Mouse (Mus musculus): ENCODE results near the gene Trmt10a.

GRCm38 (mm10) chr3:138114106-138114505 lies 29.1 kb upstream of the Trmt10a start:
- TF ChIP-seq GATA1 (IDR thresholded peaks at IDR 0.05; ENCODE audit: borderline replicate concordance, low read length), result no peak
- TF ChIP-seq FLI1 (IDR thresholded peaks at IDR 0.05; ENCODE audit: low read length), result no peak
